Mouse (Mus musculus) CH12.LX (cell line): ENCODE results near the gene Spin1. TPM values are rescaled to one million over a fixed set of nuclear protein-coding genes. Genes with fewer than 3 reads are reported as not detected.

ENCODE experiments used
- DNase-seq: peaks from one replicate; pipeline ENCODE4 v3.0.0-alpha.2; 2013; ENCODE audit errors: extremely low read depth
- H3K27ac ChIP-seq: 2 replicates; pipeline ENCODE4 v1.5.1; 2012; ENCODE audit warnings: low read depth, mild to moderate bottlenecking, control low read depth, moderate library complexity; ENCODE audit not compliant: insufficient read depth
- H3K27me3 ChIP-seq: replicated peaks from 2 replicates; pipeline ENCODE3; 2012; ENCODE audit warnings: inconsistent platforms
- H3K36me3 ChIP-seq, 2 experiments: replicated peaks in 1 of 2; 2 replicates each; pipeline versions ENCODE3 to v1.6.1; 2012; ENCODE audit warnings: inconsistent platforms in 1 of 2, low read length in 1 of 2, mild to moderate bottlenecking in 1 of 2, mixed read lengths in 1 of 2, moderate library complexity in 1 of 2; ENCODE audit not compliant: control insufficient read depth in 1 of 2, insufficient read depth in 1 of 2
- H3K4me1 ChIP-seq, 2 experiments: 2 replicates each; pipeline ENCODE4 v1.6.1; 2012; ENCODE audit warnings: inconsistent platforms in 1 of 2, moderate library complexity in 1 of 2; ENCODE audit not compliant: insufficient read depth in 2 of 2, control insufficient read depth in 1 of 2
- H3K4me2 ChIP-seq: 2 replicates; pipeline ENCODE4 v1.6.1; 2012; ENCODE audit warnings: low read depth, mild to moderate bottlenecking, control low read depth; ENCODE audit not compliant: poor library complexity, insufficient read depth, severe bottlenecking
- H3K4me3 ChIP-seq, 3 experiments: fragments of 150-350 bp in 1 of 3; sonication (generic) in 1 of 3; replicated peaks in 1 of 3; 2 replicates each; pipeline versions ENCODE3 to v1.5.1; 2011 to 2012; ENCODE audit warnings: low read depth in 2 of 3, low read length in 2 of 3, mild to moderate bottlenecking in 2 of 3, moderate library complexity in 2 of 3, control low read depth in 1 of 3, improper control_type of control experiment in 1 of 3, inconsistent platforms in 1 of 3, mixed read lengths in 1 of 3; ENCODE audit not compliant: poor library complexity in 1 of 3
- H3K79me2 ChIP-seq: replicated peaks from 2 replicates; pipeline ENCODE4 v1.6.1; 2012; ENCODE audit warnings: mild to moderate bottlenecking, moderate library complexity; ENCODE audit not compliant: control insufficient read depth, poor library complexity, insufficient read depth, severe bottlenecking; ENCODE audit errors: extremely low read depth
- H3K9ac ChIP-seq: 2 replicates; pipeline ENCODE4 v1.6.1; 2012; ENCODE audit warnings: low read depth, mild to moderate bottlenecking, control low read depth, moderate library complexity; ENCODE audit not compliant: insufficient read depth
- H3K9me3 ChIP-seq: replicated peaks from 2 replicates; pipeline ENCODE3; 2012; ENCODE audit warnings: low read length, inconsistent platforms, mixed read lengths
- E2F4 ChIP-seq: IDR thresholded peaks from 2 replicates; pipeline ENCODE4 v1.6.1; 2011; ENCODE audit warnings: low read depth, low read length, improper control_type of control experiment; ENCODE audit not compliant: insufficient replicate concordance
- ELF1 ChIP-seq: IDR thresholded peaks from 2 replicates; pipeline ENCODE4 v1.6.1; 2014; ENCODE audit warnings: low read depth, mild to moderate bottlenecking, inconsistent platforms, low read length, improper control_type of control experiment
- ETS1 ChIP-seq: conservative IDR thresholded peaks from 2 replicates; pipeline ENCODE4 v1.6.1; 2012; ENCODE audit warnings: low read depth, mild to moderate bottlenecking, inconsistent platforms, low read length, improper control_type of control experiment, moderate library complexity
- GABPA ChIP-seq: IDR thresholded peaks from 2 replicates; pipeline ENCODE4 v1.6.1; 2012; ENCODE audit warnings: low read depth, low read length, improper control_type of control experiment, inconsistent platforms; ENCODE audit not compliant: insufficient replicate concordance
- HCFC1 ChIP-seq: IDR thresholded peaks from 2 replicates; pipeline ENCODE4 v1.6.1; 2012; ENCODE audit warnings: low read depth, mild to moderate bottlenecking, inconsistent platforms, low read length, improper control_type of control experiment
- JUN ChIP-seq: IDR thresholded peaks from 2 replicates; pipeline ENCODE4 v1.6.1; 2011; ENCODE audit warnings: low read depth, mild to moderate bottlenecking, low read length, improper control_type of control experiment, moderate library complexity; ENCODE audit not compliant: insufficient read depth
- JUND ChIP-seq: conservative IDR thresholded peaks from 2 replicates; pipeline ENCODE4 v1.6.1; 2011; ENCODE audit warnings: low read depth, low read length, improper control_type of control experiment
- KAT2A ChIP-seq: IDR thresholded peaks from 2 replicates; pipeline ENCODE4 v1.6.1; 2012; ENCODE audit warnings: low read length, improper control_type of control experiment, inconsistent platforms; ENCODE audit not compliant: insufficient replicate concordance
- MAX ChIP-seq: IDR thresholded peaks from 2 replicates; pipeline ENCODE4 v1.6.1; 2011; ENCODE audit warnings: low read length, improper control_type of control experiment
- MXI1 ChIP-seq: IDR thresholded peaks from 2 replicates; pipeline ENCODE4 v1.6.1; 2011; ENCODE audit warnings: mild to moderate bottlenecking, low read depth, low read length, improper control_type of control experiment
- NRF1 ChIP-seq: IDR thresholded peaks from 2 replicates; pipeline ENCODE4 v1.6.1; 2014; ENCODE audit warnings: low read depth, mild to moderate bottlenecking, inconsistent platforms, low read length, improper control_type of control experiment, moderate library complexity
- PAX5 ChIP-seq: IDR thresholded peaks from 2 replicates; pipeline ENCODE4 v1.6.1; 2012; ENCODE audit warnings: low read length, inconsistent platforms, mixed read lengths
- RAD21 ChIP-seq: IDR thresholded peaks from 2 replicates; pipeline ENCODE4 v1.6.1; 2011; ENCODE audit warnings: low read depth, mild to moderate bottlenecking, low read length, improper control_type of control experiment, moderate library complexity
- RCOR1 ChIP-seq: conservative IDR thresholded peaks from 2 replicates; pipeline ENCODE4 v1.6.1; 2012; ENCODE audit warnings: low read depth, mild to moderate bottlenecking, inconsistent platforms, low read length, improper control_type of control experiment
- SMC3 ChIP-seq: IDR thresholded peaks from 2 replicates; pipeline ENCODE4 v1.6.1; 2011; ENCODE audit warnings: low read depth, low read length, improper control_type of control experiment
- TBP ChIP-seq: conservative IDR thresholded peaks from 2 replicates; pipeline ENCODE4 v1.6.1; 2011; ENCODE audit warnings: low read depth, low read length, improper control_type of control experiment
- TCF12 ChIP-seq: IDR thresholded peaks from 2 replicates; pipeline ENCODE4 v1.6.1; 2014; ENCODE audit warnings: low read depth, mild to moderate bottlenecking, inconsistent platforms, low read length, improper control_type of control experiment
- ZNF384 ChIP-seq: IDR thresholded peaks from 2 replicates; pipeline ENCODE4 v1.6.1; 2012; ENCODE audit warnings: low read depth, low read length, improper control_type of control experiment, inconsistent platforms
- dilution Hi-C: fragments of 300-500 bp; cut with MboI; formaldehyde crosslinking; loops from 2 replicates; pipeline ENCODE4 v1.14.3; 2020; ENCODE audit warnings: low sequenced_read_pairs; ENCODE audit not compliant: extremely low pct_unique_long_range_greater_than_20kb, extremely low pct_ligation_motif_present
- in situ Hi-C: fragments of 300-500 bp; cut with MboI; formaldehyde crosslinking; loops from 3 replicates; pipeline ENCODE4 v1.14.3; 2019; ENCODE audit warnings: low sequenced_read_pairs, low pct_ligation_motif_present, low pct_unique_long_range_greater_than_20kb, mixed read lengths
- polyA plus RNA-seq: library from polyadenylated mRNA; unstranded; fragments of >175 nt; gene quantifications from 2 replicates; pipeline ENCODE4 v1.2.1, GENCODE M21; 2012; ENCODE audit warnings: low read depth; ENCODE audit not compliant: insufficient read length
- total RNA-seq, 2 experiments: library from RNA; depleted of rRNA; stranded (reverse); fragments of 300-350 nt in 1 of 2; fragments of >200 nt in 1 of 2; gene quantifications; 2 replicates each; pipeline ENCODE4 v1.2.3; 2012 to 2014

Gene Spin1
- total and polyA plus RNA-seq, 3 experiments: 15.2 to 37.8 (median 25.4) TPM

- H3K36me3 ChIP-seq: peaks cover 29 to 64% of the 10 kb centered on the region in 2 experiments
Measured at GRCm38 (mm10) chr13:51128417-51128816, 27.7 kb downstream of the Spin1 start.

DNA sequence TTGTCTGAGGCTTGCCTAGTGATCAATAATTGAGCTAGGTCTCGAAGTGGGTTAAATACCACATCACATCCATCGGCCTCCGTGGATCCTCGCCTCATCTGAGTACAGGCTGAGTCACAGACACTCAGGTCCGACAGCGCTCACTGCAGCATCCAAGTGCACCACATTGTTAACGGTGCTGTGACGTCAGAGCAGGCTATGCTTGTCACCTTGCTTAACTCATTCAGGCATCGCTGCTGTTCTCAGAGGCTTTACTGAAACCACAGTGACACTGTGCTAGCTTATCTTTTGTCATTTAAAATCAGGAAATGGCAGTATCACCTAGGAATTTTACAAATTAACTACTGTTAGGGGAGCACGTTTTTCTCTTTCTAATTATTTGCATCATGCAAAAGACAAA lies 30.5 kb downstream of the Spin1 start:
- H3K4me3 ChIP-seq: no peak overlapping the region
- dilution Hi-C loops: no loop called here
- TF ChIP-seq KAT2A (no peak), HCFC1 (no peak), ELF1 (no peak), RCOR1 (no peak), JUN (no peak), GABPA (no peak)
- TF ChIP-seq, all 38 proteins: peak for 0
- Histone ChIP-seq H3K27ac (no peak overlapping the region), H3K27me3 (no peaks in the 10 kb centered on the region), H3K36me3 (peaks cover 25 to 57% of the 10 kb centered on the region in 2 experiments), H3K9me3 (no peaks in the 10 kb centered on the region), H3K79me2 (0 out of 2 replicates have a peak, but pooled peaks cover 2% of the 10 kb centered on the region), H3K4me2 (no peak overlapping the region), H3K4me1 (peaks cover 7 to 55% of the 10 kb centered on the region in 2 experiments; a peak in 3 of 4 replicates), H3K9ac (no peak overlapping the region)
- no peak for DNase-seq
- in situ Hi-C loops: no loop called here

More at GRCm38 (mm10) chr13:51128417-51128816, 27.7 kb downstream of the Spin1 start:
- Histone ChIP-seq H3K79me2 (peaks cover 8% of the 10 kb centered on the region), H3K27ac (no peak overlapping the region), H3K4me3 (no peak overlapping the region), H3K4me1 (peaks cover 7 to 59% of the 10 kb centered on the region in 2 experiments; a peak in 3 of 4 replicates), H3K9ac (no peak overlapping the region), H3K27me3 (no peaks in the 10 kb centered on the region), H3K9me3 (no peaks in the 10 kb centered on the region), H3K4me2 (no peak overlapping the region)
- no peak for DNase-seq
- in situ Hi-C loops: no loop called here
- dilution Hi-C loops: no loop called here
- TF ChIP-seq SMC3 (no peak), KAT2A (no peak), PAX5 (no peak), ELF1 (no peak), TBP (no peak), ZNF384 (no peak), RAD21 (no peak), JUND (no peak), ETS1 (no peak), MAX (no peak), RCOR1 (no peak), NRF1 (no peak), E2F4 (no peak), TCF12 (no peak), MXI1 (no peak), HCFC1 (no peak)
